Comparison of ENCODE assay signal across 8 mouse cellular contexts in the genomic region with DNA sequence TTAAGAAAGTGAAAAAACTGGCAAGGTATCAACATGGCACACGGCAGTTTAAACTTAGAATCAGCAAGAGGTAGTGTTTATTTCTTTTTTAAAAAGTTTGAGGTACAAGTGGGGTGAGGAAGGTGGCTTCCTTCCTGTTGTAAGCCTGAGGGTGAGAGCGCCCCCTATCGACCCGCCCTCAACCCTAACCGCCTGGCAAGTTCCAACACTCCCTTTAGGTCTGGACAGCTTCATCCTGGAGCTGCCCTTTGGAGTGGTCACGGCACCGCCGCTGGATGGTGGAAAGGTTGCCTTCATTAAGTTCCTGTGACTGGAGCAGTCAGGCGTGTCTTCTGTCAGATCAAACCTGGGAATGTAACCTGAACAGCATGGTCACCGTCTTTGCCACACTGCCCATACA. TPM values are rescaled to one million over a fixed set of nuclear protein-coding genes. Genes with fewer than 3 reads are reported as not detected.
A peak's percentile ranks its signal among the peaks of the same experiment; 100 is the strongest.
DNase-seq lines count a peak whose midpoint lies in the region; ATAC-seq and TF ChIP-seq lines count a peak whose summit lies in the region.

No protein-coding gene starts in this region.

- H3K9ac ChIP-seq in kidney, postnatal 0 days (ENCODE audit: low read depth, low read length), result no peak overlapping the region
- H3K9ac ChIP-seq in hindbrain, embryonic 11.5 days (ENCODE audit: low read depth, low read length), result no peak overlapping the region

- no peak overlapping the region for H3K27ac ChIP-seq in left cerebral cortex, adult 2 months
- no peak overlapping the region for H3K27ac ChIP-seq in kidney, postnatal 0 days
- H3K27ac ChIP-seq in hindbrain, embryonic 11.5 days (ENCODE audit: low read depth, low read length), result no peak overlapping the region

- H3K4me2 ChIP-seq in kidney, postnatal 0 days (ENCODE audit: low read length), result no peak overlapping the region
- H3K4me2 ChIP-seq in hindbrain, embryonic 11.5 days (replicated peaks; ENCODE audit: low read depth, low read length), result no peak overlapping the region

- H3K27me3 ChIP-seq in kidney, postnatal 0 days (ENCODE audit: insufficient read depth, low read length), result no peaks in the 10 kb centered on the region
- no peaks in the 10 kb centered on the region for H3K27me3 ChIP-seq in splenic B cell, adult 2 months (ENCODE audit: control insufficient read depth, insufficient read depth, low read length, poor library complexity, severe bottlenecking)
- no peaks in the 10 kb centered on the region for H3K27me3 ChIP-seq in hindbrain, embryonic 11.5 days (ENCODE audit: control insufficient read depth, insufficient read depth, low read length)

- intact Hi-C loops in left cerebral cortex, adult 2 months (cut with DNase I), result no loop called here
- intact Hi-C loops in left cerebral cortex, postnatal 10 days (cut with DNase I), result no loop called here

- H3K36me3 ChIP-seq in kidney, postnatal 0 days (ENCODE audit: insufficient read depth, low read length), result no peaks in the 10 kb centered on the region
- peaks cover 4% of the 10 kb centered on the region for H3K36me3 ChIP-seq in splenic B cell, adult 2 months (ENCODE audit: control insufficient read depth, insufficient read depth, low read length, poor library complexity, severe bottlenecking)
- no peaks in the 10 kb centered on the region for H3K36me3 ChIP-seq in hindbrain, embryonic 11.5 days (ENCODE audit: control insufficient read depth, insufficient read depth, low read length)

- peak; percentile 45 for TF ChIP-seq CTCF in left cerebral cortex, adult 2 months (IDR thresholded peaks at IDR 0.05)
- TF ChIP-seq CTCF in kidney, postnatal 0 days (IDR thresholded peaks at IDR 0.05; ENCODE audit: low read depth), result peak; percentile 44

- WGBS in kidney, postnatal 0 days, result 48% methylated on average over 10 of the region's 10 CpGs
- 62% methylated on average over 10 of the region's 10 CpGs for WGBS in hindbrain, embryonic 11.5 days

- peaks cover 17% of the 10 kb centered on the region; the same call in 1 of the 2 replicates for H3K4me1 ChIP-seq in kidney, postnatal 0 days (replicated peaks; ENCODE audit: insufficient read depth, low read length)
- no peaks in the 10 kb centered on the region for H3K4me1 ChIP-seq in hindbrain, embryonic 11.5 days (replicated peaks; ENCODE audit: control insufficient read depth, insufficient read depth, low read length)

- peak; percentile 62 for ATAC-seq in kidney, postnatal 0 days (replicated peaks; ENCODE audit: low FRiP score, low read depth)
- ATAC-seq in hindbrain, embryonic 11.5 days (ENCODE audit: low FRiP score), result no peak

- DNase-seq in left cerebral cortex, adult 2 months (ENCODE audit: extremely low spot score in 1 of 2, low spot score in 2 of 2), result no peak
- DNase-seq in left cerebral cortex, postnatal 10 days (ENCODE audit: extremely low spot score in 1 of 2, low spot score in 2 of 2), result no peak
- DNase-seq in NIH3T3 (ENCODE audit: low read depth) (peak; percentile 21), adipocyte (ENCODE audit: low spot score) (no peak)
- no peak for DNase-seq in kidney, postnatal 0 days (ENCODE audit: low spot score)
- peak; percentile 58 for DNase-seq in splenic B cell, adult 2 months (ENCODE audit: low read depth, low spot score)
- DNase-seq in hindbrain, embryonic 11.5 days (ENCODE audit: low spot score), result no peak
- DNase-seq in cerebellum, adult 11 months, result no peak

- no peak overlapping the region for H3K4me3 ChIP-seq in left cerebral cortex, adult 2 months
- H3K4me3 ChIP-seq in kidney, postnatal 0 days (replicated peaks; ENCODE audit: low read depth, low read length), result no peak overlapping the region
- no peak overlapping the region for H3K4me3 ChIP-seq in hindbrain, embryonic 11.5 days (ENCODE audit: low read depth, low read length)

- no peaks in the 10 kb centered on the region for H3K9me3 ChIP-seq in kidney, postnatal 0 days (replicated peaks; ENCODE audit: low read length)
- no peaks in the 10 kb centered on the region for H3K9me3 ChIP-seq in hindbrain, embryonic 11.5 days (ENCODE audit: control insufficient read depth, low read length)

RNA-seq across cellular contexts. Expression of gene Wwc2, which starts 47.7 kb away (rescaled TPM):
- total RNA-seq in left cerebral cortex, adult 2 months (2021), result 10 to 100 TPM; 24.4 to 24.8 TPM
- 10 to 100 TPM; 27.3 to 28.0 TPM for total RNA-seq in left cerebral cortex, postnatal 10 days (2021)
- polyA plus RNA-seq in kidney, postnatal 0 days (2015; fragmentation: Nextera tagmentation; extraction: Ambion mirVana), result 18.3 and 19.5 TPM in 2 replicates
- 8.6 and 10.0 TPM in 2 replicates for polyA plus RNA-seq in hindbrain, embryonic 11.5 days (2014; fragmentation: Nextera tagmentation; extraction: Ambion mirVana)

Comparison
In these comparisons a context has a peak if more than half of its experiments do, and no peak if none do; other contexts are left out.
1. DNase-seq: peak in NIH3T3 (single experiment) and splenic B cell, adult 2 months (single experiment); none in left cerebral cortex, adult 2 months (0 of 2), left cerebral cortex, postnatal 10 days (0 of 2), kidney, postnatal 0 days (single experiment), adipocyte (single experiment), hindbrain, embryonic 11.5 days (single experiment) and cerebellum, adult 11 months (single experiment).